Mouse (Mus musculus) G1E-ER4 (cell line): ENCODE measurements around the gene Appl1. TPM values are rescaled to one million over a fixed set of nuclear protein-coding genes. Genes with fewer than 3 reads are reported as not detected.

ENCODE experiments used
- GATA1 ChIP-seq: IDR thresholded peaks from one replicate; pipeline ENCODE4 v1.8.0; 2012; ENCODE audit warnings: low read length, inconsistent platforms
- polyA plus RNA-seq: library from polyadenylated mRNA; stranded (reverse); fragments of >175 nt; gene quantifications from 2 replicates; pipeline ENCODE4 v1.2.3, GENCODE M21; 2012

The Appl1 gene
- polyA plus RNA-seq, 1 experiment = 0.76 TPM

- TF ChIP-seq GATA1 = no peak
These were observed 6.5 kb upstream of the Appl1 start for GRCm38 (mm10) chr14:26977500-26977899.

- TF ChIP-seq GATA1 = no peak
These were observed 5.2 kb upstream of the Appl1 start for GRCm38 (mm10) chr14:26976212-26976611.

GRCm38 (mm10) chr14:26975490-26975889, 4.5 kb upstream of the Appl1 start:
- TF ChIP-seq GATA1 = no peak

GRCm38 (mm10) chr14:26973089-26973488, 2.1 kb upstream of the Appl1 start:
- no peak for TF ChIP-seq GATA1

- TF ChIP-seq GATA1 = no peak
These were observed 546 bp downstream of the Appl1 start for GRCm38 (mm10) chr14:26970439-26970932.

- TF ChIP-seq GATA1 = no peak
These were observed 1.1 kb downstream of the Appl1 start for GRCm38 (mm10) chr14:26969856-26970407.

- no peak for TF ChIP-seq GATA1
These were observed 1.9 kb downstream of the Appl1 start for GRCm38 (mm10) chr14:26969164-26969563.

- TF ChIP-seq GATA1 = no peak
These were observed 10.5 kb downstream of the Appl1 start for GRCm38 (mm10) chr14:26960518-26960917.

- TF ChIP-seq GATA1 = no peak
These were observed 35.5 kb downstream of the Appl1 start for GRCm38 (mm10) chr14:26935558-26935957.

GRCm38 (mm10) chr14:26934891-26935290, 36.1 kb downstream of the Appl1 start:
- TF ChIP-seq GATA1 = no peak

GRCm38 (mm10) chr14:26923702-26924421, 47.2 kb downstream of the Appl1 start:
- no peak for TF ChIP-seq GATA1

GRCm38 (mm10) chr14:26919310-26919709, 51.7 kb downstream of the Appl1 start:
- no peak for TF ChIP-seq GATA1

GRCm38 (mm10) chr14:26913681-26914268, 57.3 kb downstream of the Appl1 start:
- no peak for TF ChIP-seq GATA1

GRCm38 (mm10) chr14:26911826-26912225, 59.2 kb downstream of the Appl1 start:
- no peak for TF ChIP-seq GATA1

GRCm38 (mm10) chr14:26911201-26911600, 59.8 kb downstream of the Appl1 start:
- TF ChIP-seq GATA1 = no peak

GRCm38 (mm10) chr14:26907401-26907800, 63.6 kb downstream of the Appl1 start:
- no peak for TF ChIP-seq GATA1

GRCm38 (mm10) chr14:26900893-26901292, 70.1 kb downstream of the Appl1 start:
- no peak for TF ChIP-seq GATA1
